Mouse (Mus musculus): ENCODE data around the gene Ddhd1. TPM values are rescaled to one million over a fixed set of nuclear protein-coding genes. Genes with fewer than 3 reads are reported as not detected.
A peak's percentile ranks its signal among the peaks of the same experiment; 100 is the strongest.

Gene Ddhd1
- polyA plus RNA-seq, 1 experiment: 10.6 TPM

DNA sequence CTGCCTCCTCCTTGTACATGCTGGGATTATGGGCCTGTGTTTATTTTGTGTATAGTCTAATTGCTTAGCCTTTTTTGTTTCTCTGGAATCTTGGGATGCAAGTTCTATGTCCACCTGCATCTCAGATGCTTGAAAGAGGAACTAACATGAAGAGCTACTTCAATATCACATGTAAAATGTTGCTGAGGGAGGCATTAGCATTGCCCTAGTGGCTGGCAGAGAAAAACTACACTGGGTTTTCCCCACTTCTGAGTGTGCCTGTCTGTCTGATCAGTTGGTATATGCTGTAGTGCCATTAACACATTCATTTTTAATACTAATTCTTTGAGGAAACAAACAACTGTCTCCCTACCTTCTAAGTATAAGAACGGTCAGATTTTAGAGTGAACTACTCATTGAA, 22.4 kb downstream of the Ddhd1 start:
- 92% methylated on average over 1 of the region's 1 CpGs for WGBS
- no peak for DNase-seq (ENCODE audit: low read depth in 1 of 2, low spot score in 2 of 2)
- no peak overlapping the region for H3K4me3 ChIP-seq (ENCODE audit: extremely low read depth, insufficient read depth, insufficient read length)

DNA sequence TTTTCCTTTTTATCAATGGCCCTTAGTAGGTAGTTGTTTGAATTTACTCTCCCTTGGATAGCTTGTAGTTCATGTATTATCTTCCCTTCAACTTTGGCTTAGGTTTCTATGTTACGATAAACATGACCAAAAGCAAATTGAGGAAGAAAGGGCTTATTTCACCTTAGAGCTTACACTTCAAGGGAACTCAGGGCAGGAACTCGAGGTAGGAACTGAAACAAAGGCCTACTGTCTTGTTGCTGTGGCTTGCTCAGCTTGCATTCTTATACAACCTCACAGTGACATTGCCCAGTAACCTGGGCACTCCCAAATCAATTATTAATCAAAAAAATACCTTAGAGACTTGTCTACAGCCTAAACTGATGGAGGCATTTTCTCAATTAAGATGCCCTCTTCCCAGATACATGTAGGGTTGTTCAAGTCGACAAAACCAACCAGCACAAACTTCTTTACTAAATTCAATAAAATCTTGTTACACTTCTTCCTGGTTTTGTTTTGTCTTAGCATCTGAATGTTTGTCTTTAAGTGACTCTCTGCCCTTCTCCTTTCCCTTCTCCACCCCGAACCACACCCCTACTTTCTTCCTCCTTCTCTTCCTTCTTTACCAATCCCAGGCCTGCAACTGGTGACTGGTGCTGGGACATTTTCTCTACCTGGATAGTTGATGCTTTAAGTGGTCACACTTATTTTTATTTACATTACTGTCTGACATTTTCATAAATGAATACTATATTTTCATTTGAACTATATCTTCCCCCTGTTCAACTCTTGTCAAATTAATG, 25.0 kb downstream of the Ddhd1 start:
- DNase-seq (ENCODE audit: low read depth in 1 of 2, low spot score in 2 of 2): no peak
- WGBS: 54% methylated on average over 4 of the region's 4 CpGs
- Histone ChIP-seq H3K4me3 (ENCODE audit: extremely low read depth, insufficient read depth, insufficient read length) (no peak overlapping the region), H3K27ac (ENCODE audit: insufficient read depth, low read length) (peak overlapping the region; percentile 35; the same call in 1 of the 2 replicates), H3K27me3 (ENCODE audit: control insufficient read depth, insufficient read depth, low read length) (no peaks in the 10 kb centered on the region), H3K36me3 (ENCODE audit: control insufficient read depth, insufficient read depth, low read length) (peaks cover 2% of the 10 kb centered on the region; the same call in 1 of the 2 replicates), H3K4me1 (ENCODE audit: control insufficient read depth, insufficient read depth, insufficient read length) (peaks cover 4% of the 10 kb centered on the region)
- TF ChIP-seq POLR2A (IDR thresholded peaks at IDR 0.05; ENCODE audit: low read depth, low read length) (no peak), CTCF (IDR thresholded peaks at IDR 0.05; ENCODE audit: extremely low read depth, insufficient read depth, insufficient read length, insufficient replicate concordance) (no peak)

More for the DNA sequence above, 22.4 kb downstream of the Ddhd1 start:
- H3K36me3 ChIP-seq (ENCODE audit: control insufficient read depth, insufficient read depth, low read length): no peaks in the 10 kb centered on the region
- TF ChIP-seq CTCF (IDR thresholded peaks at IDR 0.05; ENCODE audit: extremely low read depth, insufficient read depth, insufficient read length, insufficient replicate concordance): no peak
- no peak for TF ChIP-seq POLR2A (IDR thresholded peaks at IDR 0.05; ENCODE audit: low read depth, low read length)
- no peak overlapping the region for H3K27ac ChIP-seq (ENCODE audit: insufficient read depth, low read length)
- H3K27me3 ChIP-seq (ENCODE audit: control insufficient read depth, insufficient read depth, low read length): no peaks in the 10 kb centered on the region
- peaks cover 4% of the 10 kb centered on the region for H3K4me1 ChIP-seq (ENCODE audit: control insufficient read depth, insufficient read depth, insufficient read length)

DNA sequence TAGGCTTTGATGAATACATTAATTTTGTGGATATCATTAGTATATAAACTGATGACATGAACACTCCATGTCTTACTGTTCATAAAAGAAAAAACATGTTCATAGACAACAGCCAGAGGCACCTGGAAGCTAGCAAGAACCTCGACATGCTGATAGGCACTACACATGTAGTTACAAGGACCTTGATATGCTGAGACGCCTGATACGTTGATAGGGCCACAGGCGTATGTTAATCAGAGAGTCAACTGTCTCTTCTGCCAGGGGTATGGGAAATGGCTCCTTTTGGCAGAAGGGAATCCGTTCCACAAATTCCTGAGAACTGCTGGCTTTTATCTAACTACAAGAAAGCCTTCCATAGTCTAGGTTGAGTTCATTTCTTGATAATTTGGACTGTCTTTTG, 27.4 kb downstream of the Ddhd1 start:
- no peak overlapping the region for H3K27ac ChIP-seq (ENCODE audit: insufficient read depth, low read length)
- TF ChIP-seq POLR2A (IDR thresholded peaks at IDR 0.05; ENCODE audit: low read depth, low read length) (no peak), CTCF (IDR thresholded peaks at IDR 0.05; ENCODE audit: extremely low read depth, insufficient read depth, insufficient read length, insufficient replicate concordance) (no peak)
- H3K27me3 ChIP-seq (ENCODE audit: control insufficient read depth, insufficient read depth, low read length): no peaks in the 10 kb centered on the region
- no peak for DNase-seq (ENCODE audit: low read depth in 1 of 2, low spot score in 2 of 2)
- peaks cover 4% of the 10 kb centered on the region for H3K36me3 ChIP-seq (ENCODE audit: control insufficient read depth, insufficient read depth, low read length)
- H3K4me1 ChIP-seq (ENCODE audit: control insufficient read depth, insufficient read depth, insufficient read length): peaks cover 4% of the 10 kb centered on the region
- WGBS: 87% methylated on average over 5 of the region's 5 CpGs
- no peak overlapping the region for H3K4me3 ChIP-seq (ENCODE audit: extremely low read depth, insufficient read depth, insufficient read length)

DNA sequence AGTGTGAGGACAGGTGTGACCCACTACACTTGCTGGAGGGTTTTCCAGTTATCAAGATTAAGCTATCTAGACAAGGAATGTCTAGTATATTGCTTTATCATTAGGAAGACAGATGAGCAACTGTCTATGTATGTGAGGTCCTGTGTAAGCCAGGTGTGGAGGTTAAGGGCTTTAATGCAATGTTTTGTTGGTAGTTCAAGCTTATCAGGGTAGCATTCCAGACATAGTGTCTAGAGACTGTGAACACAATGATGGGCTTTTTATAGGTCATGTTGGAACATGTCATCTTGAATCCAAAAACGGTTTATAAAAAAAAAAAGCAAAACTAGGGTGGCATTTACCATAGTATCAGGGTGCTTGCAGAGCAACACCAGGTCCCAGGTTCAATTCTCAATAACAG, 28.0 kb downstream of the Ddhd1 start:
- no peak overlapping the region for H3K27ac ChIP-seq (ENCODE audit: insufficient read depth, low read length)
- H3K4me1 ChIP-seq (ENCODE audit: control insufficient read depth, insufficient read depth, insufficient read length): peaks cover 4% of the 10 kb centered on the region
- peaks cover 6% of the 10 kb centered on the region for H3K36me3 ChIP-seq (ENCODE audit: control insufficient read depth, insufficient read depth, low read length)
- no peak for TF ChIP-seq CTCF (IDR thresholded peaks at IDR 0.05; ENCODE audit: extremely low read depth, insufficient read depth, insufficient read length, insufficient replicate concordance)
- TF ChIP-seq POLR2A (IDR thresholded peaks at IDR 0.05; ENCODE audit: low read depth, low read length): no peak
- no peaks in the 10 kb centered on the region for H3K27me3 ChIP-seq (ENCODE audit: control insufficient read depth, insufficient read depth, low read length)
- DNase-seq (ENCODE audit: low read depth in 1 of 2, low spot score in 2 of 2): no peak
- H3K4me3 ChIP-seq (ENCODE audit: extremely low read depth, insufficient read depth, insufficient read length): no peak overlapping the region
- 92% methylated on average over 1 of the region's 1 CpGs for WGBS

DNA sequence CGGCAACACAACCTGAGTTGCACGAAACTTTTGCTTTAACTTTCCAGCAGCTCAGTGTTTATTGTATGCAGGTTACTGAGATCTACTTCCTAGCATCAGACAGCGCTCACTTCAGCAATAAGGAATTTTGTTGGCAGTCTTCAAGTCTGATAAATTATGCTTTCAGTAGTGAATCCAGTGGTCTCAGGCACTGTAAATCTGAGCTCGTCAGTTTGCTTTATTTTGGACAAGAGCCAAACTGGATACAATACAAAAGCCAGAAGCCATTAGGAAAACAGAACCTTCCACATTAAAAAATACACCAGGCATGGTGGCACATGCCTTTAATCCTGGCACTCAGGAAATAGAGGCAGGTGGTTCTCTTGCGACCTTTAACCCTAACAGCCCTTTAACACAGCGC, 39.6 kb downstream of the Ddhd1 start:
- no peaks in the 10 kb centered on the region for H3K4me1 ChIP-seq (ENCODE audit: control insufficient read depth, insufficient read depth, insufficient read length)
- no peaks in the 10 kb centered on the region for H3K27me3 ChIP-seq (ENCODE audit: control insufficient read depth, insufficient read depth, low read length)
- no peak for TF ChIP-seq POLR2A (IDR thresholded peaks at IDR 0.05; ENCODE audit: low read depth, low read length)
- no peak for TF ChIP-seq CTCF (IDR thresholded peaks at IDR 0.05; ENCODE audit: extremely low read depth, insufficient read depth, insufficient read length, insufficient replicate concordance)
- H3K4me3 ChIP-seq (ENCODE audit: extremely low read depth, insufficient read depth, insufficient read length): no peak overlapping the region
- 94% methylated on average over 6 of the region's 6 CpGs for WGBS
- peaks cover 29% of the 10 kb centered on the region for H3K36me3 ChIP-seq (ENCODE audit: control insufficient read depth, insufficient read depth, low read length)
- H3K27ac ChIP-seq (ENCODE audit: insufficient read depth, low read length): no peak overlapping the region
- DNase-seq (ENCODE audit: low read depth in 1 of 2, low spot score in 2 of 2): no peak

DNA sequence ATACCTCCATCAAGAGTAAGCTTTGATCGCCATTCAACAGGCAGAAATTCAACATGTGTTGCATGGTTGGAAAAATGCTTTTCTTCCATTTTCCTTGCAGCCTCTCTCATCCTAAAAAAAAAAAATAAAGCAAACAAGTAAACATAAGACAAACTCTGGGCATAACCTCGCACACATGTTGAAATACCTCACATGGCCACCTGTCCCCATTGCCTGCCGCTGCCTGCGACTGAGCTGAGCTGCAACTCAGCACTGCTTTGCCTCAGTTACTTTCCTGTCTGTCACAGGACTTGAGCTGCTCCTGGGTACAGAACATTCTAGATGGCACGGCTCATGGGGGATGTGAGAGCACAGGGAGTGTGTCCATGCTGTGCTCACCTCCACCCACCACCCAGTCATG, 41.4 kb downstream of the Ddhd1 start:
- H3K27ac ChIP-seq (ENCODE audit: insufficient read depth, low read length): no peak overlapping the region
- TF ChIP-seq POLR2A (IDR thresholded peaks at IDR 0.05; ENCODE audit: low read depth, low read length) (no peak), CTCF (IDR thresholded peaks at IDR 0.05; ENCODE audit: extremely low read depth, insufficient read depth, insufficient read length, insufficient replicate concordance) (no peak)
- H3K36me3 ChIP-seq (ENCODE audit: control insufficient read depth, insufficient read depth, low read length): peaks cover 32% of the 10 kb centered on the region
- no peak overlapping the region for H3K4me3 ChIP-seq (ENCODE audit: extremely low read depth, insufficient read depth, insufficient read length)
- H3K27me3 ChIP-seq (ENCODE audit: control insufficient read depth, insufficient read depth, low read length): no peaks in the 10 kb centered on the region
- no peak for DNase-seq (ENCODE audit: low read depth in 1 of 2, low spot score in 2 of 2)
- WGBS: 98% methylated on average over 5 of the region's 5 CpGs
- no peaks in the 10 kb centered on the region for H3K4me1 ChIP-seq (ENCODE audit: control insufficient read depth, insufficient read depth, insufficient read length)

DNA sequence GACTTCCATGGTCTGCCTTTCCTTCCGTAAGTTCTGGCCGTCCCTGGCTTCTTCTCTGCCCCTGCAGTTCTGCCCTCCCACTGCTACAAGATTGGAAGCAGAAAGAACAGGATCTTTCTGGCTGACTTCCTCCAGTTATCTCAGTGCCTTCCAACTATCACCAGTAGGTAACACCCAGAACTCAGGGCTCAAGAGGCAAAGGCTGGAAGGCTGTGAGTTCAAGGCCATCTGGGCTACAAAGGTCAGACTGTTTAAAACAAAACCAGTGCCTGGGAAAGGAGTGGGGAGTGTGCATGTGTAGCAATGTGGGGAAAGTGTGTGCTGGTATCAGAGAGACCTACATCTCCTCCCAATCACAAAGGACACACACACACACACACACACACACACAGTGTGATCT, 42.2 kb downstream of the Ddhd1 start:
- Histone ChIP-seq H3K27ac (ENCODE audit: insufficient read depth, low read length) (no peak overlapping the region), H3K4me1 (ENCODE audit: control insufficient read depth, insufficient read depth, insufficient read length) (no peaks in the 10 kb centered on the region), H3K27me3 (ENCODE audit: control insufficient read depth, insufficient read depth, low read length) (no peaks in the 10 kb centered on the region), H3K4me3 (ENCODE audit: extremely low read depth, insufficient read depth, insufficient read length) (no peak overlapping the region), H3K36me3 (ENCODE audit: control insufficient read depth, insufficient read depth, low read length) (peaks cover 32% of the 10 kb centered on the region)
- TF ChIP-seq CTCF (IDR thresholded peaks at IDR 0.05; ENCODE audit: extremely low read depth, insufficient read depth, insufficient read length, insufficient replicate concordance) (no peak), POLR2A (IDR thresholded peaks at IDR 0.05; ENCODE audit: low read depth, low read length) (no peak)
- DNase-seq (ENCODE audit: low read depth in 1 of 2, low spot score in 2 of 2): no peak
- WGBS: 99% methylated on average over 2 of the region's 2 CpGs
